Mouse (Mus musculus): ENCODE measurements around the gene Acta1. TPM values are rescaled to one million over a fixed set of nuclear protein-coding genes. Genes with fewer than 3 reads are reported as not detected.

Gene Acta1
- 0.26 TPM for polyA plus RNA-seq (2017; shearing (Covaris generic))

GRCm38 (mm10) chr8:123894502-123895097 is at the start of gene Acta1:
Gene Acta1 (minus strand): TSS chr8:123894751.

GRCm38 (mm10) chr8:123859648-123860259 is 34.8 kb downstream of the Acta1 start, which contains the start of gene Ccsap:
Gene Ccsap (minus strand): TSS chr8:123860209.

Other genes starting within 250 kb of the Acta1 start
- gene Rhou, start 240.8 kb downstream of the Acta1 start, polyA plus RNA-seq (2017; shearing (Covaris generic)) = not detected
- 2.6 TPM for gene Rab4a, start 88.8 kb downstream of the Acta1 start, polyA plus RNA-seq (2017; shearing (Covaris generic))
- gene Ccsap, start 34.5 kb downstream of the Acta1 start, polyA plus RNA-seq (2017; shearing (Covaris generic)) = 2.7 TPM
- gene Nup133, start 54.5 kb upstream of the Acta1 start, polyA plus RNA-seq (2017; shearing (Covaris generic)) = 24.7 TPM
- gene Abcb10, start 88.4 kb upstream of the Acta1 start, polyA plus RNA-seq (2017; shearing (Covaris generic)) = 0.83 TPM
- gene Taf5l, start 126.6 kb upstream of the Acta1 start, polyA plus RNA-seq (2017; shearing (Covaris generic)) = 14.4 TPM
- gene Urb2, start 126.8 kb upstream of the Acta1 start, polyA plus RNA-seq (2017; shearing (Covaris generic)) = 13.2 TPM

All from CD4-positive, CD25-positive, alpha-beta regulatory T cell, adult 9 weeks (primary cell).